Mouse (Mus musculus): ENCODE data around the gene Tspan5. TPM values are rescaled to one million over a fixed set of nuclear protein-coding genes. Genes with fewer than 3 reads are reported as not detected.

Tspan5 gene
- polyA plus RNA-seq, 2 experiments = 38.8 to 44.8 TPM

GRCm38 (mm10) chr3:138715212-138715611 lies 26.8 kb upstream of the Tspan5 start:
- ATAC-seq (ENCODE audit: low FRiP score, low read depth) (no peak), DNase-seq (ENCODE audit: low spot score) (no peak)
- Histone ChIP-seq H3K27ac (replicated peaks; ENCODE audit: low read depth, low read length) (no peak overlapping the region), H3K27me3 (ENCODE audit: control insufficient read depth, insufficient read depth, low read length) (no peaks in the 10 kb centered on the region), H3K4me1 (ENCODE audit: control insufficient read depth, insufficient read depth, low read length) (no peaks in the 10 kb centered on the region), H3K9me3 (ENCODE audit: control insufficient read depth, low read length) (no peaks in the 10 kb centered on the region), H3K4me3 (replicated peaks; ENCODE audit: low read length) (no peak overlapping the region), H3K9ac (ENCODE audit: low read depth, low read length, severe bottlenecking) (no peak overlapping the region), H3K36me3 (ENCODE audit: control insufficient read depth, insufficient read depth, low read length) (no peaks in the 10 kb centered on the region), H3K4me2 (replicated peaks; ENCODE audit: low read depth, low read length, severe bottlenecking) (no peak overlapping the region)
- 86% methylated on average over 4 of the region's 4 CpGs for WGBS
- TF ChIP-seq POLR2A (IDR thresholded peaks at IDR 0.05; ENCODE audit: borderline replicate concordance, extremely low read depth, insufficient read depth, insufficient read length) = no peak

- Histone ChIP-seq H3K4me3 (replicated peaks; ENCODE audit: low read length) (no peak overlapping the region), H3K4me1 (ENCODE audit: control insufficient read depth, insufficient read depth, low read length) (no peaks in the 10 kb centered on the region), H3K27ac (replicated peaks; ENCODE audit: low read depth, low read length) (no peak overlapping the region), H3K9me3 (ENCODE audit: control insufficient read depth, low read length) (no peaks in the 10 kb centered on the region), H3K4me2 (replicated peaks; ENCODE audit: low read depth, low read length, severe bottlenecking) (no peak overlapping the region), H3K27me3 (ENCODE audit: control insufficient read depth, insufficient read depth, low read length) (no peaks in the 10 kb centered on the region), H3K36me3 (ENCODE audit: control insufficient read depth, insufficient read depth, low read length) (no peaks in the 10 kb centered on the region), H3K9ac (ENCODE audit: low read depth, low read length, severe bottlenecking) (no peak overlapping the region)
- TF ChIP-seq POLR2A (IDR thresholded peaks at IDR 0.05; ENCODE audit: borderline replicate concordance, extremely low read depth, insufficient read depth, insufficient read length) = no peak
- DNase-seq (ENCODE audit: low spot score) (no peak), ATAC-seq (ENCODE audit: low FRiP score, low read depth) (no peak)
- 76% methylated on average over 5 of the region's 5 CpGs for WGBS
These were observed 25.0 kb upstream of the Tspan5 start for GRCm38 (mm10) chr3:138717040-138717439.

- Histone ChIP-seq H3K4me3 (replicated peaks; ENCODE audit: low read length) (no peak overlapping the region), H3K27ac (replicated peaks; ENCODE audit: low read depth, low read length) (no peak overlapping the region), H3K9me3 (ENCODE audit: control insufficient read depth, low read length) (no peaks in the 10 kb centered on the region), H3K4me1 (ENCODE audit: control insufficient read depth, insufficient read depth, low read length) (no peaks in the 10 kb centered on the region), H3K4me2 (replicated peaks; ENCODE audit: low read depth, low read length, severe bottlenecking) (no peak overlapping the region), H3K9ac (ENCODE audit: low read depth, low read length, severe bottlenecking) (no peak overlapping the region), H3K27me3 (ENCODE audit: control insufficient read depth, insufficient read depth, low read length) (no peaks in the 10 kb centered on the region), H3K36me3 (ENCODE audit: control insufficient read depth, insufficient read depth, low read length) (no peaks in the 10 kb centered on the region)
- WGBS = 77% methylated on average over 5 of the region's 5 CpGs
- ATAC-seq (ENCODE audit: low FRiP score, low read depth) (peak; percentile 26; the same call in 1 of the 2 replicates), DNase-seq (ENCODE audit: low spot score) (peak; percentile 40)
- TF ChIP-seq POLR2A (IDR thresholded peaks at IDR 0.05; ENCODE audit: borderline replicate concordance, extremely low read depth, insufficient read depth, insufficient read length) = no peak
These were observed 19.8 kb upstream of the Tspan5 start for GRCm38 (mm10) chr3:138722152-138722551.

GRCm38 (mm10) chr3:138727571-138727970 lies 14.4 kb upstream of the Tspan5 start:
- no peak for DNase-seq (ENCODE audit: low spot score)
- Histone ChIP-seq H3K4me1 (ENCODE audit: control insufficient read depth, insufficient read depth, low read length) (no peaks in the 10 kb centered on the region), H3K36me3 (ENCODE audit: control insufficient read depth, insufficient read depth, low read length) (no peaks in the 10 kb centered on the region), H3K4me3 (replicated peaks; ENCODE audit: low read length) (no peak overlapping the region), H3K27me3 (ENCODE audit: control insufficient read depth, insufficient read depth, low read length) (no peaks in the 10 kb centered on the region), H3K9me3 (ENCODE audit: control insufficient read depth, low read length) (no peaks in the 10 kb centered on the region), H3K4me2 (replicated peaks; ENCODE audit: low read depth, low read length, severe bottlenecking) (no peak overlapping the region), H3K27ac (replicated peaks; ENCODE audit: low read depth, low read length) (no peak overlapping the region), H3K9ac (ENCODE audit: low read depth, low read length, severe bottlenecking) (no peak overlapping the region)
- TF ChIP-seq POLR2A (IDR thresholded peaks at IDR 0.05; ENCODE audit: borderline replicate concordance, extremely low read depth, insufficient read depth, insufficient read length) = no peak
- WGBS = 85% methylated on average over 8 of the region's 8 CpGs
- ATAC-seq (ENCODE audit: low FRiP score, low read depth) = no peak

GRCm38 (mm10) chr3:138728840-138729239 lies 13.2 kb upstream of the Tspan5 start:
- no peak for DNase-seq (ENCODE audit: low spot score)
- H3K4me2 ChIP-seq (replicated peaks; ENCODE audit: low read depth, low read length, severe bottlenecking) = no peak overlapping the region
- H3K4me1 ChIP-seq (ENCODE audit: control insufficient read depth, insufficient read depth, low read length) = no peaks in the 10 kb centered on the region
- 82% methylated on average over 3 of the region's 3 CpGs for WGBS
- H3K27me3 ChIP-seq (ENCODE audit: control insufficient read depth, insufficient read depth, low read length) = no peaks in the 10 kb centered on the region
- no peaks in the 10 kb centered on the region for H3K9me3 ChIP-seq (ENCODE audit: control insufficient read depth, low read length)
- no peak overlapping the region for H3K9ac ChIP-seq (ENCODE audit: low read depth, low read length, severe bottlenecking)
- no peak overlapping the region for H3K27ac ChIP-seq (replicated peaks; ENCODE audit: low read depth, low read length)
- no peak for ATAC-seq (ENCODE audit: low FRiP score, low read depth)
- no peak for TF ChIP-seq POLR2A (IDR thresholded peaks at IDR 0.05; ENCODE audit: borderline replicate concordance, extremely low read depth, insufficient read depth, insufficient read length)
- H3K4me3 ChIP-seq (replicated peaks; ENCODE audit: low read length) = no peak overlapping the region
- H3K36me3 ChIP-seq (ENCODE audit: control insufficient read depth, insufficient read depth, low read length) = no peaks in the 10 kb centered on the region

- no peak overlapping the region for H3K4me3 ChIP-seq (replicated peaks; ENCODE audit: low read length)
- no peak overlapping the region for H3K9ac ChIP-seq (ENCODE audit: low read depth, low read length, severe bottlenecking)
- TF ChIP-seq POLR2A (IDR thresholded peaks at IDR 0.05; ENCODE audit: borderline replicate concordance, extremely low read depth, insufficient read depth, insufficient read length) = no peak
- ATAC-seq (ENCODE audit: low FRiP score, low read depth) (no peak), DNase-seq (ENCODE audit: low spot score) (no peak)
- no peaks in the 10 kb centered on the region for H3K4me1 ChIP-seq (ENCODE audit: control insufficient read depth, insufficient read depth, low read length)
- WGBS = 63% methylated on average over 3 of the region's 3 CpGs
- H3K27ac ChIP-seq (replicated peaks; ENCODE audit: low read depth, low read length) = no peak overlapping the region
- no peak overlapping the region for H3K4me2 ChIP-seq (replicated peaks; ENCODE audit: low read depth, low read length, severe bottlenecking)
- H3K27me3 ChIP-seq (ENCODE audit: control insufficient read depth, insufficient read depth, low read length) = no peaks in the 10 kb centered on the region
- no peaks in the 10 kb centered on the region for H3K9me3 ChIP-seq (ENCODE audit: control insufficient read depth, low read length)
- no peaks in the 10 kb centered on the region for H3K36me3 ChIP-seq (ENCODE audit: control insufficient read depth, insufficient read depth, low read length)
These were observed 11.2 kb upstream of the Tspan5 start for GRCm38 (mm10) chr3:138730812-138731211.
